ENCODE assay signal across 11 mouse cellular contexts in genomic region chr4:117590781-117591180, GRCm38 (mm10). TPM values are rescaled to one million over a fixed set of nuclear protein-coding genes. Genes with fewer than 3 reads are reported as not detected.
DNase-seq lines count a peak whose midpoint lies in the region.
"Had no signal": no experiment of that assay in that cellular context is flagged by ENCODE, and none has a peak within 500 bp of the region (broad histone marks: within the 10 kb centered on the region; RNA-seq: fewer than 3 reads in every experiment).

No protein-coding gene starts in this region.

- DNase-seq in lung, postnatal 36 days = peak; percentile 45
- no peak for DNase-seq in lung, postnatal 25 days (ENCODE audit: low spot score)
- peak; percentile 45 for DNase-seq in adrenal gland, postnatal 14 days
- DNase-seq in gastrocnemius, postnatal 25 days = peak; percentile 28
- no peak for DNase-seq in right cerebral cortex, postnatal 36 days (ENCODE audit: low spot score in 2 of 2)
- no peak for DNase-seq in left cerebral cortex, postnatal 14 days (ENCODE audit: low spot score in 2 of 2)
- DNase-seq in testis, postnatal 10 days (ENCODE audit: low spot score) = no peak
- DNase-seq: cerebellum, postnatal 14 days; kidney, postnatal 10 days; lung, embryonic 14.5 days; right cerebral cortex, postnatal 4 days had no signal

- intact Hi-C loops in left cerebral cortex, postnatal 14 days (cut with DNase I) = no loop called here

RNA-seq across cellular contexts. Expression of gene Eri3, which starts 40.6 kb away (rescaled TPM):
- 65.3 and 70.7 TPM in 2 replicates for total RNA-seq in adrenal gland, postnatal 14 days (2021)
- total RNA-seq in gastrocnemius, postnatal 25 days (2021) = 10 to 100 TPM; 84.5 to 88.9 TPM
- total RNA-seq in left cerebral cortex, postnatal 14 days (2021) = 100 to 1,000 TPM; 229 to 246 TPM

Comparison
In these comparisons a context has a peak if more than half of its experiments do, and no peak if none do; other contexts are left out.
1. DNase-seq: peak in lung, postnatal 36 days (single experiment), adrenal gland, postnatal 14 days (single experiment) and gastrocnemius, postnatal 25 days (single experiment); none in lung, postnatal 25 days (single experiment), right cerebral cortex, postnatal 36 days (0 of 2), left cerebral cortex, postnatal 14 days (0 of 2) and testis, postnatal 10 days (single experiment).